Mouse (Mus musculus) E14TG2a.4 (cell line): ENCODE results near the gene Psmb7.

Source experiments
- H3K27me3 ChIP-seq: 2 replicates; pipeline ENCODE4 v1.6.1; 2014; ENCODE audit warnings: low read length, control low read depth; ENCODE audit not compliant: insufficient read depth
- H3K36me3 ChIP-seq: 2 replicates; pipeline ENCODE4 v1.6.1; 2014; ENCODE audit warnings: low read length, control low read depth; ENCODE audit not compliant: insufficient read depth
- H3K4me1 ChIP-seq: replicated peaks from 2 replicates; pipeline ENCODE4 v1.6.1; 2014; ENCODE audit warnings: low read depth, low read length, control low read depth
- H3K4me3 ChIP-seq: replicated peaks from 2 replicates; pipeline ENCODE4 v1.5.1; 2014; ENCODE audit warnings: mild to moderate bottlenecking, low read length
- H3K9me3 ChIP-seq: 2 replicates; pipeline ENCODE4 v1.6.1; 2014; ENCODE audit warnings: low read length, control low read depth
- CTCF ChIP-seq: conservative IDR thresholded peaks from 2 replicates; pipeline ENCODE4 v1.5.1; 2014; ENCODE audit warnings: low read length
- NANOG ChIP-seq: IDR thresholded peaks from 2 replicates; pipeline ENCODE4 v1.6.1; 2014; ENCODE audit warnings: borderline replicate concordance, low read length, mixed read lengths
- POU5F1 ChIP-seq: IDR thresholded peaks from 2 replicates; pipeline ENCODE4 v1.6.1; 2014; ENCODE audit warnings: low read length, borderline replicate concordance

Psmb7 gene

GRCm38 (mm10) chr2:38616072-38616471 is 27.8 kb downstream of the Psmb7 start:
- peaks cover 83% of the 10 kb centered on the region for H3K36me3 ChIP-seq
- H3K4me3 ChIP-seq = no peak overlapping the region
- H3K4me1 ChIP-seq = peaks cover 20% of the 10 kb centered on the region
- H3K9me3 ChIP-seq = no peaks in the 10 kb centered on the region
- no peaks in the 10 kb centered on the region for H3K27me3 ChIP-seq
- TF ChIP-seq POU5F1 = no peak
- peak; percentile 28 for TF ChIP-seq CTCF
- no peak for TF ChIP-seq NANOG

- no peaks in the 10 kb centered on the region for H3K9me3 ChIP-seq
- no peak for TF ChIP-seq NANOG
- no peak for TF ChIP-seq POU5F1
- no peak for TF ChIP-seq CTCF
- peaks cover 19% of the 10 kb centered on the region for H3K4me1 ChIP-seq
- peaks cover 85% of the 10 kb centered on the region for H3K36me3 ChIP-seq
- H3K27me3 ChIP-seq = no peaks in the 10 kb centered on the region
- no peak overlapping the region for H3K4me3 ChIP-seq
Observed at GRCm38 (mm10) chr2:38614437-38614836, 29.4 kb downstream of the Psmb7 start.

- no peak overlapping the region for H3K4me3 ChIP-seq
- TF ChIP-seq NANOG (no peak), POU5F1 (no peak), CTCF (no peak)
- H3K9me3 ChIP-seq = no peaks in the 10 kb centered on the region
- H3K27me3 ChIP-seq = no peaks in the 10 kb centered on the region
- H3K36me3 ChIP-seq = peaks cover 85% of the 10 kb centered on the region
- peaks cover 19% of the 10 kb centered on the region for H3K4me1 ChIP-seq
Observed at GRCm38 (mm10) chr2:38613576-38613975, 30.3 kb downstream of the Psmb7 start.

GRCm38 (mm10) chr2:38612596-38612995 is 31.3 kb downstream of the Psmb7 start:
- TF ChIP-seq NANOG = no peak
- no peak for TF ChIP-seq POU5F1
- no peak for TF ChIP-seq CTCF
- H3K9me3 ChIP-seq = no peaks in the 10 kb centered on the region
- no peaks in the 10 kb centered on the region for H3K27me3 ChIP-seq
- H3K36me3 ChIP-seq = peaks cover 84% of the 10 kb centered on the region
- H3K4me1 ChIP-seq = peaks cover 15% of the 10 kb centered on the region
- H3K4me3 ChIP-seq = no peak overlapping the region

GRCm38 (mm10) chr2:38610161-38610560 is 33.7 kb downstream of the Psmb7 start:
- TF ChIP-seq POU5F1 (no peak), NANOG (no peak)
- Histone ChIP-seq H3K9me3 (no peaks in the 10 kb centered on the region), H3K4me1 (peaks cover 7% of the 10 kb centered on the region), H3K27me3 (no peaks in the 10 kb centered on the region), H3K4me3 (no peak overlapping the region), H3K36me3 (peaks cover 87% of the 10 kb centered on the region)

GRCm38 (mm10) chr2:38609310-38609709 is 34.6 kb downstream of the Psmb7 start:
- Histone ChIP-seq H3K36me3 (peaks cover 82% of the 10 kb centered on the region), H3K4me3 (no peak overlapping the region), H3K4me1 (peaks cover 7% of the 10 kb centered on the region), H3K9me3 (no peaks in the 10 kb centered on the region), H3K27me3 (no peaks in the 10 kb centered on the region)
- no peak for TF ChIP-seq NANOG

GRCm38 (mm10) chr2:38608831-38609309 is 35.0 kb downstream of the Psmb7 start:
- Histone ChIP-seq H3K9me3 (no peaks in the 10 kb centered on the region), H3K4me3 (no peak overlapping the region), H3K4me1 (peaks cover 7% of the 10 kb centered on the region), H3K36me3 (peaks cover 84% of the 10 kb centered on the region), H3K27me3 (no peaks in the 10 kb centered on the region)
- TF ChIP-seq NANOG = no peak

GRCm38 (mm10) chr2:38607716-38608115 is 36.2 kb downstream of the Psmb7 start:
- no peaks in the 10 kb centered on the region for H3K9me3 ChIP-seq
- H3K36me3 ChIP-seq = peaks cover 80% of the 10 kb centered on the region
- no peak for TF ChIP-seq POU5F1
- TF ChIP-seq NANOG = no peak
- no peak for TF ChIP-seq CTCF
- H3K27me3 ChIP-seq = no peaks in the 10 kb centered on the region
- H3K4me3 ChIP-seq = no peak overlapping the region
- no peaks in the 10 kb centered on the region for H3K4me1 ChIP-seq

GRCm38 (mm10) chr2:38600842-38601241 is 43.0 kb downstream of the Psmb7 start:
- Histone ChIP-seq H3K36me3 (peaks cover 84% of the 10 kb centered on the region), H3K4me1 (no peaks in the 10 kb centered on the region), H3K4me3 (no peak overlapping the region), H3K27me3 (no peaks in the 10 kb centered on the region), H3K9me3 (no peaks in the 10 kb centered on the region)
- TF ChIP-seq CTCF (no peak), POU5F1 (no peak), NANOG (no peak)
